Mouse (Mus musculus) CH12.LX (cell line): ENCODE data around the gene Hsf2. TPM values are rescaled to one million over a fixed set of nuclear protein-coding genes. Genes with fewer than 3 reads are reported as not detected.
A peak's percentile ranks its signal among the peaks of the same experiment; 100 is the strongest.

Source experiments
- DNase-seq: peaks from one replicate; pipeline ENCODE4 v3.0.0-alpha.2; 2013; ENCODE audit errors: extremely low read depth
- H3K27ac ChIP-seq: 2 replicates; pipeline ENCODE4 v1.5.1; 2012; ENCODE audit warnings: low read depth, mild to moderate bottlenecking, control low read depth, moderate library complexity; ENCODE audit not compliant: insufficient read depth
- H3K27me3 ChIP-seq: replicated peaks from 2 replicates; pipeline ENCODE3; 2012; ENCODE audit warnings: inconsistent platforms
- H3K36me3 ChIP-seq, 2 experiments: replicated peaks in 1 of 2; 2 replicates each; pipeline versions ENCODE3 to v1.6.1; 2012; ENCODE audit warnings: inconsistent platforms in 1 of 2, low read length in 1 of 2, mild to moderate bottlenecking in 1 of 2, mixed read lengths in 1 of 2, moderate library complexity in 1 of 2; ENCODE audit not compliant: control insufficient read depth in 1 of 2, insufficient read depth in 1 of 2
- H3K4me1 ChIP-seq, 2 experiments: 2 replicates each; pipeline ENCODE4 v1.6.1; 2012; ENCODE audit warnings: inconsistent platforms in 1 of 2, moderate library complexity in 1 of 2; ENCODE audit not compliant: insufficient read depth in 2 of 2, control insufficient read depth in 1 of 2
- H3K4me2 ChIP-seq: 2 replicates; pipeline ENCODE4 v1.6.1; 2012; ENCODE audit warnings: low read depth, mild to moderate bottlenecking, control low read depth; ENCODE audit not compliant: poor library complexity, insufficient read depth, severe bottlenecking
- H3K4me3 ChIP-seq, 3 experiments: fragments of 150-350 bp in 1 of 3; sonication (generic) in 1 of 3; replicated peaks in 1 of 3; 2 replicates each; pipeline versions ENCODE3 to v1.5.1; 2011 to 2012; ENCODE audit warnings: low read depth in 2 of 3, low read length in 2 of 3, mild to moderate bottlenecking in 2 of 3, moderate library complexity in 2 of 3, control low read depth in 1 of 3, improper control_type of control experiment in 1 of 3, inconsistent platforms in 1 of 3, mixed read lengths in 1 of 3; ENCODE audit not compliant: poor library complexity in 1 of 3
- H3K79me2 ChIP-seq: replicated peaks from 2 replicates; pipeline ENCODE4 v1.6.1; 2012; ENCODE audit warnings: mild to moderate bottlenecking, moderate library complexity; ENCODE audit not compliant: control insufficient read depth, poor library complexity, insufficient read depth, severe bottlenecking; ENCODE audit errors: extremely low read depth
- H3K9ac ChIP-seq: 2 replicates; pipeline ENCODE4 v1.6.1; 2012; ENCODE audit warnings: low read depth, mild to moderate bottlenecking, control low read depth, moderate library complexity; ENCODE audit not compliant: insufficient read depth
- H3K9me3 ChIP-seq: replicated peaks from 2 replicates; pipeline ENCODE3; 2012; ENCODE audit warnings: low read length, inconsistent platforms, mixed read lengths
- BHLHE40 ChIP-seq: IDR thresholded peaks from 2 replicates; pipeline ENCODE4 v1.6.1; 2011; ENCODE audit warnings: mild to moderate bottlenecking, low read depth, low read length, improper control_type of control experiment
- CTCF ChIP-seq, 2 experiments: IDR thresholded peaks in 1 of 2; conservative IDR thresholded peaks in 1 of 2; 2 replicates each; pipeline ENCODE4 v1.5.1; 2011 to 2012; ENCODE audit warnings: low read depth in 2 of 2, low read length in 2 of 2, improper control_type of control experiment in 1 of 2, inconsistent platforms in 1 of 2, mild to moderate bottlenecking in 1 of 2, moderate library complexity in 1 of 2
- ELF1 ChIP-seq: IDR thresholded peaks from 2 replicates; pipeline ENCODE4 v1.6.1; 2014; ENCODE audit warnings: low read depth, mild to moderate bottlenecking, inconsistent platforms, low read length, improper control_type of control experiment
- EP300 ChIP-seq: IDR thresholded peaks from 2 replicates; pipeline ENCODE4 v1.6.1; 2011; ENCODE audit warnings: low read length, improper control_type of control experiment
- HCFC1 ChIP-seq: IDR thresholded peaks from 2 replicates; pipeline ENCODE4 v1.6.1; 2012; ENCODE audit warnings: low read depth, mild to moderate bottlenecking, inconsistent platforms, low read length, improper control_type of control experiment
- JUND ChIP-seq: conservative IDR thresholded peaks from 2 replicates; pipeline ENCODE4 v1.6.1; 2011; ENCODE audit warnings: low read depth, low read length, improper control_type of control experiment
- MEF2A ChIP-seq: IDR thresholded peaks from 2 replicates; pipeline ENCODE4 v1.6.1; 2014; ENCODE audit warnings: low read depth, mild to moderate bottlenecking, inconsistent platforms, low read length, improper control_type of control experiment, borderline replicate concordance
- MXI1 ChIP-seq: IDR thresholded peaks from 2 replicates; pipeline ENCODE4 v1.6.1; 2011; ENCODE audit warnings: mild to moderate bottlenecking, low read depth, low read length, improper control_type of control experiment
- POLR2A ChIP-seq: IDR thresholded peaks from 2 replicates; pipeline ENCODE4 v1.6.1; 2011; ENCODE audit warnings: low read depth, mild to moderate bottlenecking, improper control_type of control experiment, low read length
- RCOR1 ChIP-seq: conservative IDR thresholded peaks from 2 replicates; pipeline ENCODE4 v1.6.1; 2012; ENCODE audit warnings: low read depth, mild to moderate bottlenecking, inconsistent platforms, low read length, improper control_type of control experiment
- SMC3 ChIP-seq: IDR thresholded peaks from 2 replicates; pipeline ENCODE4 v1.6.1; 2011; ENCODE audit warnings: low read depth, low read length, improper control_type of control experiment
- TBP ChIP-seq: conservative IDR thresholded peaks from 2 replicates; pipeline ENCODE4 v1.6.1; 2011; ENCODE audit warnings: low read depth, low read length, improper control_type of control experiment
- ZC3H11A ChIP-seq: IDR thresholded peaks from 2 replicates; pipeline ENCODE4 v1.6.1; 2012; ENCODE audit warnings: low read depth, mild to moderate bottlenecking, inconsistent platforms, low read length, improper control_type of control experiment
- dilution Hi-C: fragments of 300-500 bp; cut with MboI; formaldehyde crosslinking; loops from 2 replicates; pipeline ENCODE4 v1.14.3; 2020; ENCODE audit warnings: low sequenced_read_pairs; ENCODE audit not compliant: extremely low pct_unique_long_range_greater_than_20kb, extremely low pct_ligation_motif_present
- in situ Hi-C: fragments of 300-500 bp; cut with MboI; formaldehyde crosslinking; loops from 3 replicates; pipeline ENCODE4 v1.14.3; 2019; ENCODE audit warnings: low sequenced_read_pairs, low pct_ligation_motif_present, low pct_unique_long_range_greater_than_20kb, mixed read lengths
- polyA plus RNA-seq: library from polyadenylated mRNA; unstranded; fragments of >175 nt; gene quantifications from 2 replicates; pipeline ENCODE4 v1.2.1, GENCODE M21; 2012; ENCODE audit warnings: low read depth; ENCODE audit not compliant: insufficient read length
- total RNA-seq, 2 experiments: library from RNA; depleted of rRNA; stranded (reverse); fragments of 300-350 nt in 1 of 2; fragments of >200 nt in 1 of 2; gene quantifications; 2 replicates each; pipeline ENCODE4 v1.2.3; 2012 to 2014

Gene Hsf2
- total and polyA plus RNA-seq, 3 experiments = 7.4 to 11.9 (median 8.4) TPM

GRCm38 (mm10) chr10:57492050-57492449 is 5.9 kb downstream of the Hsf2 start:
- Histone ChIP-seq H3K4me2 (no peak overlapping the region), H3K4me1 (peaks cover 4 to 8% of the 10 kb centered on the region in 2 experiments; a peak in 3 of 4 replicates), H3K4me3 (no peak overlapping the region), H3K36me3 (peaks cover 0 to 12% of the 10 kb centered on the region in 2 experiments), H3K9me3 (peaks cover 4% of the 10 kb centered on the region), H3K9ac (no peak overlapping the region), H3K79me2 (peaks cover 3% of the 10 kb centered on the region), H3K27me3 (no peaks in the 10 kb centered on the region), H3K27ac (no peak overlapping the region)
- in situ Hi-C loops (loop anchor here (5.0 kb wide), 1 partner anchor 35 kb away; no protein-coding TSS in a partner anchor), dilution Hi-C loops (no loop called here)
- no peak for DNase-seq
- TF ChIP-seq EP300 (no peak), TBP (no peak), RCOR1 (no peak), SMC3 (no peak), BHLHE40 (no peak), POLR2A (no peak), MXI1 (no peak), HCFC1 (no peak), ELF1 (no peak), ZC3H11A (no peak)

- Histone ChIP-seq H3K9me3 (no peaks in the 10 kb centered on the region), H3K27ac (no peak overlapping the region), H3K36me3 (peaks cover 4 to 22% of the 10 kb centered on the region in 2 experiments), H3K79me2 (0 out of 2 replicates have a peak, but pooled peaks cover 2% of the 10 kb centered on the region), H3K4me1 (peaks cover 0 to 8% of the 10 kb centered on the region in 2 experiments; a peak in 1 of 4 replicates), H3K27me3 (no peaks in the 10 kb centered on the region), H3K4me2 (no peak overlapping the region), H3K4me3 (no peak overlapping the region), H3K9ac (no peak overlapping the region)
- TF ChIP-seq MEF2A = peak; percentile 89
- no peak for TF ChIP-seq CTCF (conservative IDR thresholded peaks at IDR 0.05 in 1 of 2, IDR thresholded peaks at IDR 0.05 in 1 of 2; ENCODE audit: low read depth in 2 of 2, low read length in 2 of 2)
- dilution Hi-C loops (no loop called here), in situ Hi-C loops (no loop called here)
- DNase-seq = peak; percentile 29
These were observed 13.4 kb downstream of the Hsf2 start for GRCm38 (mm10) chr10:57499414-57500156.

GRCm38 (mm10) chr10:57514616-57515015 is 28.4 kb downstream of the Hsf2 start:
- Histone ChIP-seq H3K36me3 (peaks cover 32 to 76% of the 10 kb centered on the region in 2 experiments), H3K4me3 (no peak overlapping the region), H3K4me2 (no peak overlapping the region), H3K9me3 (no peaks in the 10 kb centered on the region), H3K9ac (no peak overlapping the region), H3K4me1 (no peaks in the 10 kb centered on the region), H3K79me2 (no peaks in the 10 kb centered on the region), H3K27ac (no peak overlapping the region), H3K27me3 (no peaks in the 10 kb centered on the region)
- dilution Hi-C loops (no loop called here), in situ Hi-C loops (no loop called here)
- TF ChIP-seq ELF1 (no peak), POLR2A (no peak), JUND (no peak)
- no peak for DNase-seq
